Mouse (Mus musculus) brain, embryonic 14.5 days (tissue): ENCODE measurements around the gene Kcne4. TPM values are rescaled to one million over a fixed set of nuclear protein-coding genes. Genes with fewer than 3 reads are reported as not detected.

Experiments
- DNase-seq: peaks from one replicate; pipeline ENCODE4 v3.0.0-alpha.2; 2011; ENCODE audit warnings: low read depth
- CTCF ChIP-seq: fragments of 200-500 bp; IDR thresholded peaks from 2 replicates; pipeline ENCODE4 v1.5.1; 2012; ENCODE audit warnings: inconsistent platforms, mild to moderate bottlenecking, moderate library complexity, borderline replicate concordance; ENCODE audit not compliant: insufficient read depth, insufficient read length; ENCODE audit errors: extremely low read depth
- POLR2A ChIP-seq: fragments of 200-500 bp; IDR thresholded peaks from 2 replicates; pipeline ENCODE4 v1.6.1; 2012; ENCODE audit warnings: mild to moderate bottlenecking, inconsistent platforms, borderline replicate concordance; ENCODE audit not compliant: poor library complexity, insufficient read depth, insufficient read length, severe bottlenecking; ENCODE audit errors: extremely low read depth
- polyA plus RNA-seq: library from polyadenylated mRNA; depleted of rRNA; stranded (reverse); fragments of >200 nt; gene quantifications from 2 replicates; pipeline ENCODE4 v1.2.3, GENCODE M21; 2012; rRNA removed

Gene Kcne4
- polyA plus RNA-seq, 1 experiment = 1.1 TPM

DNA sequence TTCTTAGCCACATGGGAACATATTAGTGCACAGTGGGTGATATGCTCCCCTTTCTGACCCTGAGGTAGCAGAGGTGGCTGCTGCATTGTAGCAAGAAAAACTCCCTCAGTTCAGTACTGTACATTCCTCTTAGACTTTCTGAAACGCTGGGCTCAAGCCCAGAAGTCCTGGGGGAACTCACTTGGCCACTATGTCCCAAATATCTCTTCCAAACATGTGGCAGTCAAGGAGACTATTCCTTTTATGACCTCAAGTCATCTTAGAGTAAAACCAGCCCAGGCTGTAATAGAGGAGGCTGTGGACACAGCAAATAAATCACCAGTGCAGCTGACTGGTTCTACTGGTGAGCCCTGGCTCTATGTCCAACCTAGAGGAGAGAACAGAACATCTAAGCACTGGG lies 45.7 kb downstream of the Kcne4 start:
- no peak for DNase-seq
- TF ChIP-seq CTCF = no peak
- no peak for TF ChIP-seq POLR2A

- TF ChIP-seq POLR2A (no peak), CTCF (no peak)
- DNase-seq = no peak
These were observed 47.3 kb downstream of the Kcne4 start for GRCm38 (mm10) chr1:78863833-78864232.

DNA sequence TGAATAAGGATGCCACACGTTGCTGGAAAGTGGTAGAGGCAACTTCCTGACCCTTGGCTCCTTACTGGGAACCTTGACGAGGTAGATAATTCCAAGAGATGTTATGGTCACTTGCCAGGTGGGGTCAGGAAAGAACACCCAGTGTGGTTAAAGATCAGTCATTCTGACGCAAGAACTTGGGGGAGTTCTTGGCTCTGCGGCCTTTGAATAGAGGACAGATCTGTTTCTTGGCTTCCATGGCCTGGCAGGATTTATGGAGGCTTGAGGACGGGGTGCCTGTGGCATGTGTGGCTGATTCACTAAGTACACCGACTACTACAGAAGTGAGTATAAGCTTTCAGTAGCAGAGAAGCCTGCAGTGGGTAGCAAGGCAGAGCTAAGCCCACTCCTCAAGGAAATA lies 47.8 kb downstream of the Kcne4 start:
- DNase-seq = no peak
- no peak for TF ChIP-seq POLR2A

DNA sequence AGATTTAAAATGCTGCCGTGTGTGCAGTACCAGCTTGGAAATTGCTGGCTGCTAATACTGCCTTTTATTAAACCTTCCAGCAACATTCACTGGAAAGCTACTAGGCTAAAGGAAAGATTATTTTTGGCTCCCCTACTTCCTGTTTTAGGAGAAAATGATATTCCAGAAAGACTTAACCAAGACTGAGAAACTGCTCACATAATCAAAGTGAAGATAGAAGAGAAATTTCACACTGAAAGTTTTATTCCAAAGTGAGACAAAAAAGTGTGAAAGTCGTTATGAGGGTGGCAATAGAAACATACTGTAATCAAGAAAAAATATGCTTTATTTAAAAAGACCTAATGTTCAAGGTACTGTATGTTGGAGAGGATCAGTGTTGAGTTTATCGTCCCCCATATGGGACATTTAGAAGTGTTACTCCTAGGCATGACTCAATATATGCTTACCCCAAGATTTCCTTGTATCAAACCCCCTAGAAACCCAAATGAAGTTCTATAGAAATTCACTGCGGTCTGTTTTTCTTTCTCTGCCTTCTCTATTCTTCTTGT lies 48.3 kb downstream of the Kcne4 start:
- DNase-seq = no peak
- TF ChIP-seq CTCF (no peak), POLR2A (no peak)

- TF ChIP-seq POLR2A = no peak
- no peak for TF ChIP-seq CTCF
- no peak for DNase-seq
These were observed 49.4 kb downstream of the Kcne4 start for GRCm38 (mm10) chr1:78865991-78866390.

DNA sequence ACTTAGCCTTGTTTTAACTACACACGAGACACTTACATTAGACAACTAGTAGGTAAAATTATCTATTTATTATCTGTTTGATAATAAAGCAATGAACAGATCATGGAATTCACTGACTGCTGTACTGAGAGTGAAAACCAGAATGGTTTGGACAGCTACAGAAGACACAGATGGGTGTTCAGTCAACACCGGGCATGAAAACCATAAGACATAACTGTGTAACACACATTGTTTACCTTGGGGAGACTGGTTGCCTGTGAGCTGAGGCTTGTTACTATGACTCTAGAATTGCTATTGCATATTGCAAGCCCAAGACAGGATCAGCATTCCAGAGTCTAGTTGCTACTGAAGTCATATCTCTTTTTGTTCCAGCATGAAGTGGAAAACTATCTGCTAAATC lies 49.9 kb downstream of the Kcne4 start:
- no peak for TF ChIP-seq POLR2A
- no peak for TF ChIP-seq CTCF
- no peak for DNase-seq

Other genes starting within 250 kb of the Kcne4 start
- gene Acsl3, start 158.9 kb upstream of the Kcne4 start, polyA plus RNA-seq = 38.0 and 45.8 TPM in 2 replicates
- 3.5 and 6.0 TPM in 2 replicates for gene Utp14b, start 158.7 kb upstream of the Kcne4 start, polyA plus RNA-seq